Mouse (Mus musculus): ENCODE data around the gene Mfsd14a.

DNA sequence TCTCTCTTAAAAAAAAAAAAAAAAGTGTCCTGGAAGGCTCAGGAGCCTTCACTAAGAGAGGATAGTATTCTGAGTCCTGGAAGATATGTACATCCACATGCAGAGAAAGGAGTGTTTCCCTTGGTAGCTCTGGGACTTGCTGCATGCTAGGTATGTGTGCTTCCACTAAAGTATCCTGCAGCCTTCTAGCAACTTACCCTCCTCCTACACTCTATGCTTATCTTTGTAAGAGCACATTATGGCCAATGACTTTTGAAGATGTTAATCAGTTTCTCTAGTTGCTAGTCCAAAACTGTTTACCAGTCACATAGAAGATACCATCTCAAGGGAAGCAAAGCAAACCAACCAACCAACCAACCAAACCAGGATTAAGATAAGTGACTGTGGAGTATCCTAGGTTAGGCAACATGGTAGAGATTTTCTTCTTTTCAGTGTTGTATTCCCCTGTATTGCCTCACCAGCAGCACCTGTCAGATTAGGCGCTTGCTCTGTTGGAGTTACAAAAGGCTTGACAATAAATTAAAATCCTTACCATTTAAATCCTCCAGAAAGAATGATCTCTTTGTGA lies 43.2 kb upstream of the Mfsd14a start:
- no peak for TF ChIP-seq POLR2A (IDR thresholded peaks at IDR 0.05; ENCODE audit: low read depth, low read length)
- TF ChIP-seq CTCF (IDR thresholded peaks at IDR 0.05; ENCODE audit: extremely low read depth, insufficient read depth, insufficient read length, insufficient replicate concordance): no peak
